Mouse (Mus musculus) cerebellum, adult 2 months (tissue): ENCODE data around the gene Tubg2. TPM values are rescaled to one million over a fixed set of nuclear protein-coding genes. Genes with fewer than 3 reads are reported as not detected.
A peak's percentile ranks its signal among the peaks of the same experiment; 100 is the strongest.
"Not testable (repeated sequence)": the region's sequence is repeated elsewhere in the genome, so short reads cannot be mapped to it uniquely, and the experiment has no call there.

Experiments
- DNase-seq, 2 experiments: peaks; one replicate each; pipeline ENCODE4 v3.0.0; 2021
- H3K27ac ChIP-seq: fragments of 200-500 bp; 2 replicates; pipeline ENCODE4 v1.5.1; 2012; ENCODE audit warnings: low read length, control low read depth, inconsistent platforms; ENCODE audit not compliant: insufficient read depth
- H3K27me3 ChIP-seq: fragments of 200-500 bp; 2 replicates; pipeline ENCODE4 v1.6.1; 2012; ENCODE audit warnings: inconsistent platforms, mild to moderate bottlenecking, low read length, moderate library complexity; ENCODE audit not compliant: control insufficient read depth, insufficient read depth
- H3K4me1 ChIP-seq: fragments of 200-500 bp; 2 replicates; pipeline ENCODE4 v1.6.1; 2011; ENCODE audit warnings: low read length; ENCODE audit not compliant: control insufficient read depth, insufficient read depth
- H3K4me3 ChIP-seq: fragments of 200-500 bp; replicated peaks from 2 replicates; pipeline ENCODE3; 2011; ENCODE audit warnings: mild to moderate bottlenecking, low read depth, low read length, control low read depth; ENCODE audit not compliant: insufficient read depth
- CTCF ChIP-seq: fragments of 200-500 bp; IDR thresholded peaks from 2 replicates; pipeline ENCODE4 v1.5.1; 2011; ENCODE audit warnings: low read depth, mild to moderate bottlenecking, control low read depth, low read length, moderate library complexity, borderline replicate concordance; ENCODE audit not compliant: insufficient read depth
- POLR2A ChIP-seq: fragments of 200-500 bp; IDR thresholded peaks from 2 replicates; pipeline ENCODE4 v1.6.1; 2011; ENCODE audit warnings: low read length, control low read depth, borderline replicate concordance; ENCODE audit not compliant: insufficient read depth
- WGBS: fragments of 180-500 bp; shearing (Covaris S2); methylation state at CpG from one replicate; pipeline ENCODE4 v1.1.7; 2018; 5-methylcytosine and 5-hydroxymethylcytosine counted together
- polyA plus RNA-seq: library from polyadenylated mRNA; depleted of rRNA; stranded (reverse); fragments of >200 nt; gene quantifications from 2 replicates; pipeline ENCODE4 v1.2.3, GENCODE M21; 2012

The Tubg2 gene
- polyA plus RNA-seq, 1 experiment, result 47.8 TPM

DNA sequence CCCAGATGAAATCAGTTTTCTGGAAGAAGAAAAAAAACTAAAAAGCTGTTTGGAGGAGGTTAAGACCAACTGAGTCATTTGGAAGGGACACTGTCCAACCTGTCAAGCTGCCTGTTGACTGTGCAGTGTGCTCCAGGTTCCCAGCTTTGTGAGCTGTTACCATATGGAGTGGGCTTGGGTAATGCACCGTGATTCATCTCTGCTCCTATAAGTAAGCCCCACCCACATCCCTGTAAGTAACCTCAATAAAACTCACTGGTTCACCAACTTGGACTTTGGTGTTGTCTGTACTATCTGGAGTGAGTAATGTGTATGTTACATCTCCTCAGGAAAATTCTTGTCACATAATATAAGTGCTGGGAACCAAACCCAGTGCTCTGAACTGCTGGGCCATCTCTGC is 2.9 kb upstream of the Tubg2 start:
- TF ChIP-seq CTCF (no peak), POLR2A (no peak)
- Histone ChIP-seq H3K4me3 (no peak overlapping the region), H3K27me3 (no peaks in the 10 kb centered on the region), H3K4me1 (no peaks in the 10 kb centered on the region; the same call in 1 of the 2 replicates), H3K27ac (no peak overlapping the region)
- DNase-seq, result no peak
- 59% methylated on average over 1 of the region's 1 CpGs for WGBS

DNA sequence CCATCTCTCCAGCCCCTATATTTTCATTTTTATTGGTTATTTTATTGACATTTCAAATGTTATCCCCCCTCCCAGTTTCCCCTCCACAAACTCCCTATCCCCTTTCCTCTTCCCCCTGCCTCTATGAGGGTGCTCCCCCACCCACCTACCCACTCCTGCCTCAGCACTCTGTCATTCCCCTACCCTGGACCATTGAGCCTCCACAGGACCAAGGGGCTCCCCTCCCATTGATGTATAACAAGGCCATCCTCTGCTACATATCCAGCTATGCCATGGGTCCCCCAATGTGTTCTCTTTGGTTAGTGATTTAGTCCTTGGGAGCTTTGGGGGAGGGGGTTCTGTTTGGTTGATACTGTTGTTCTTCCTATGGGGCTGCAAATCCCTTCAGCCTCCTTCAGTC is 1.1 kb upstream of the Tubg2 start:
- Histone ChIP-seq H3K4me1 (no peaks in the 10 kb centered on the region; the same call in 1 of the 2 replicates), H3K27ac (no peak overlapping the region), H3K27me3 (no peaks in the 10 kb centered on the region), H3K4me3 (no peak overlapping the region)
- DNase-seq, result no peak
- no peak for TF ChIP-seq CTCF
- no peak for TF ChIP-seq POLR2A

DNA sequence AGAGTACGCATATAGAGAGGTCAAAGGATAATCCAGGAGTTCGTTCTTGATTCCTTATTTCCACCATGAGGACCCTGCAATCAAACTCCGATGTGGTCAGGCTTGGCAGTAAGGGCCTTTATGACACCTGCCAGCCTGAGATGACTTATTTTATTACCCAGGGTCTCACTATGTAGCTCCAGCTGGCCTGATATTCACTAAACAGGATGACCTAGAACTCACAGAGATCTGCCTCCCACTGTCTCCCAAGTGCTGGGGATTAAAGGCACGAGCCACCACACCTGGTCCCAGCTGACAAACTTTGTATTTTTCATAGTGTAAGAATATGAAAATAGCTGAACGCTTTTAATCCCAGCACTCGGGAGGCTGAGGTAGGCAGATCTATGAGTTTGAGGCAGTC is 556 bp upstream of the Tubg2 start:
- TF ChIP-seq POLR2A (no peak), CTCF (no peak)
- H3K27ac ChIP-seq, result peak overlapping the region; percentile 6; the same call in 1 of the 2 replicates
- no peaks in the 10 kb centered on the region; the same call in 1 of the 2 replicates for H3K4me1 ChIP-seq
- no peak overlapping the region for H3K4me3 ChIP-seq
- 57% methylated on average over 6 of the region's 6 CpGs for WGBS
- no peaks in the 10 kb centered on the region for H3K27me3 ChIP-seq
- no peak for DNase-seq

DNA sequence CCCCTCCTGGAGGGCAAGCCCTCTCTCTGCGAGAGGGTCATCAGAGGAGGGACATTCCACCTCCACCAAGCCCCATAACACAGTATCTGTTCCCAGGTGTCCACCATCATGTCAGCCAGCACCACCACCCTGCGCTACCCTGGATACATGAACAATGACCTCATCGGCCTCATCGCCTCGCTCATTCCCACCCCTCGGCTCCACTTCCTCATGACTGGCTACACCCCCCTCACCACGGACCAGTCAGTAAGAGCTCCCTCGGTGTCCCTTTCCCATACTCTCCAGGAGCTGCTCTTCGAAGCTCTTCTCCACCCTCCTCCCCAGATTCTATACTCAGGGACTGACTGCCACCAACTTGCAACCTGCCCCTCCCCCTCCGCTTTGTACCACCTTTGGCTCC is 4.4 kb downstream of the Tubg2 start:
- 79% methylated on average over 10 of the region's 10 CpGs for WGBS
- not testable (repeated sequence) for H3K27ac ChIP-seq, H3K4me3 ChIP-seq, H3K27me3 ChIP-seq, DNase-seq
- peaks cover 22% of the 10 kb centered on the region for H3K4me1 ChIP-seq

DNA sequence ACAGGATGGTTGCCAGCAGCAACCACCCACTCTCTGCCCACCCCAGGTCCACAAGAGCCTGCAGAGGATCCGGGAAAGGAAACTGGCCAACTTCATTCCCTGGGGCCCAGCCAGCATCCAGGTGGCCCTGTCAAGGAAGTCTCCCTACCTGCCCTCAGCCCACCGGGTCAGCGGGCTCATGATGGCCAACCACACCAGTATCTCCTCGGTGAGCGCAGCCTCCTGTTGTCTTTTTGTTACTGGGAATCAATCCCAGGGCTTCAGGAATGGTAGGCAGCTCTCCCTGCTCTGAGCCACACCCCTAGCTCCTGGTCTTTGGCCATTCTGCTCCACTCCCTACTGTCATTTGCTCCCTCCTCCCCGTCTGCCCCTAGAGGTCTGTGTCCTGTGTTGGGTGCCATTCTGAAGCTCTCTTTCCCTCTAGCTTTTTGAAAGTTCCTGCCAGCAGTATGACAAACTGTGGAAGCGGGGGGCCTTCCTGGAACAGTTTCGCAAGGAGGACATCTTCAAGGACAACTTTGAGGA is 5.3 kb downstream of the Tubg2 start:
- DNase-seq, result not testable (repeated sequence)
- 36% methylated on average over 8 of the region's 8 CpGs for WGBS
- peaks cover 22% of the 10 kb centered on the region for H3K4me1 ChIP-seq

DNA sequence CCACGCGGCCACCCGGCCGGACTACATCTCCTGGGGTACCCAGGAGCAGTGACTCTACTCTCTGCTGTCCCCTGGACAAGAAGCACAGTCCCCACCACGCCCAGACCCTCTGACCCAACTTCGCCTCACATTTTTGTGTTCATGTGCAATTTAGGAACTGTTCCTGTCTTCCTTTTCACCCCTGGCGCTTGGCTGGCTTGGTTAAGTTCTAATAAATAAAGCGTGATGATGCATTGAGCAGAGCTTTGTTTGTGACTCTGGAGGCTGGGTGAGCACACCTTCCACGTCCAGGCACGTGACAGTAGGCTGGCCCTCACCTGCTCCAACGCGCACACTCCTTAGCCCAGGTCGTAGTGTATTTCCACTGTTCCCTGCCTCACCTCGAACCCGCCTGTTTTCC is 5.8 kb downstream of the Tubg2 start:
- no peak for DNase-seq
- TF ChIP-seq POLR2A (no peak), CTCF (no peak)
- H3K4me1 ChIP-seq, result peaks cover 22% of the 10 kb centered on the region
- 89% methylated on average over 15 of the region's 15 CpGs for WGBS
- no peak overlapping the region for H3K27ac ChIP-seq
- no peaks in the 10 kb centered on the region for H3K27me3 ChIP-seq
- no peak overlapping the region for H3K4me3 ChIP-seq

More for the DNA sequence above, 5.3 kb downstream of the Tubg2 start:
- H3K27me3 ChIP-seq, H3K4me3 ChIP-seq, H3K27ac ChIP-seq: not testable (repeated sequence)

DNA sequence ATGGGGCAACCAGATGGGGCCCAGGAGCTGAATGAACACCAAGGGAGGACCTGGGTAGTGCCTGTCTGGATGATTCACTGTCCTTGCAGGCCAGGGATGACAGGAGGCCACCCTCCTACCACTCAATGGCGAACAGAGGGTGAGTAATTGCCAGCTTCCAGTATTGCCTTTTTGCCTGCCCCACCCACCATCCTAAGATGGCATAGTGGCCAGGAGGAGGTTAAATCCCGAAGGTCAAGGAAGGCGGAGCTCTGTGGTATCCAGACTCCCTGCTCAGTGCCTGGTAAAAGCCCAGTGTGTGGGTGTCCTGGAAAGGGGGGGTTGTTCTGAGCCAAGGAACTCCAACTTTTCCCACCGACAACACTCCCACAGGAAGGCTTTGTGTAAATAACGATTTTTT is 6.6 kb downstream of the Tubg2 start:
- 30% methylated on average over 5 of the region's 5 CpGs for WGBS
- TF ChIP-seq CTCF (no peak), POLR2A (no peak)
- H3K27ac ChIP-seq, result peak overlapping the region; percentile 35; the same call in 1 of the 2 replicates

DNA sequence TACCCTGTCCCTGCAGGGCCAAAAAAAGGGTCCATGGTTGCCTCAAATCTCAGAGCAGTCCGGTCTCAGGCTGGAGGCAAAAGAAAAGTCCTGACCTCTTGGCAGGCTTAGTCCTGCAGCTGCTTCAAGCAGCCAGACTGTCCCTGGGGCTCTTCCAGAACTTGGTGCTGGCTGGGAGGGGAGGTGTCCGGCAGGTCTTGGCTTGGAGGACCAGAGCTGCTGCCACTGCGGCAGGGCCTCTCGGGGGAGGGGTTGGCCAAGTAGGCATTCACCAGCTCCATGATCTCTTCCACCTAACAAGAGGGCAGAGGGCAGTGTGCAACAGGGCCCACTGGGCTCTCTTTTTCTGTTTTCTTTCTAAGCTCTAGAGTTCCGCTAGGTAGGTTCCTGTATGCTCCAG is 7.1 kb downstream of the Tubg2 start:
- WGBS, result 26% methylated on average over 5 of the region's 5 CpGs
- Histone ChIP-seq H3K27me3 (no peaks in the 10 kb centered on the region), H3K4me3 (no peak overlapping the region), H3K27ac (no peak overlapping the region), H3K4me1 (peaks cover 25% of the 10 kb centered on the region)
- TF ChIP-seq POLR2A (no peak), CTCF (no peak)
- DNase-seq, result peak; percentile 49 to 66

More for the DNA sequence above, 6.6 kb downstream of the Tubg2 start:
- no peak overlapping the region for H3K4me3 ChIP-seq
- H3K4me1 ChIP-seq, result peaks cover 22% of the 10 kb centered on the region
- DNase-seq, result no peak
- H3K27me3 ChIP-seq, result no peaks in the 10 kb centered on the region
